Mouse (Mus musculus) skeletal muscle tissue, adult 2 months (tissue): Measurements from ENCODE around the gene Ncoa3.
A peak's percentile ranks its signal among the peaks of the same experiment; 100 is the strongest.

Experiments
- DNase-seq: peaks from one replicate; pipeline ENCODE4 v3.0.0-alpha.2; 2012; ENCODE audit warnings: low read depth, low spot score

Ncoa3 gene

GRCm38 (mm10) chr2:166100309-166101262 lies 108.2 kb downstream of the Ncoa3 start:
- DNase-seq: no peak

GRCm38 (mm10) chr2:166102893-166103292 lies 110.5 kb downstream of the Ncoa3 start:
- DNase-seq: peak; percentile 39

GRCm38 (mm10) chr2:166105911-166106310 lies 113.5 kb downstream of the Ncoa3 start:
- DNase-seq: no peak

GRCm38 (mm10) chr2:166106631-166107030 lies 114.2 kb downstream of the Ncoa3 start:
- no peak for DNase-seq

GRCm38 (mm10) chr2:166107911-166108310 lies 115.5 kb downstream of the Ncoa3 start:
- DNase-seq: no peak

GRCm38 (mm10) chr2:166108326-166108725 lies 115.9 kb downstream of the Ncoa3 start:
- DNase-seq: peak; percentile 73

- no peak for DNase-seq
Observed at GRCm38 (mm10) chr2:166110764-166111163, 118.3 kb downstream of the Ncoa3 start.

GRCm38 (mm10) chr2:166111238-166111637 lies 118.8 kb downstream of the Ncoa3 start:
- DNase-seq: no peak

GRCm38 (mm10) chr2:166111831-166112250 lies 119.4 kb downstream of the Ncoa3 start:
- DNase-seq: no peak

GRCm38 (mm10) chr2:166112986-166113385 lies 120.5 kb downstream of the Ncoa3 start:
- no peak for DNase-seq

GRCm38 (mm10) chr2:166115571-166116277 lies 123.3 kb downstream of the Ncoa3 start:
- DNase-seq: peak; percentile 84

GRCm38 (mm10) chr2:166116278-166116608 lies 123.8 kb downstream of the Ncoa3 start:
- DNase-seq: no peak

GRCm38 (mm10) chr2:166116704-166117103 lies 124.3 kb downstream of the Ncoa3 start:
- no peak for DNase-seq

- DNase-seq: no peak
Observed at GRCm38 (mm10) chr2:166119992-166120391, 127.6 kb downstream of the Ncoa3 start.

- no peak for DNase-seq
Observed at GRCm38 (mm10) chr2:166121681-166122355, 129.4 kb downstream of the Ncoa3 start.

- peak; percentile 76 for DNase-seq
Observed at GRCm38 (mm10) chr2:166122781-166123180, 130.3 kb downstream of the Ncoa3 start.
